Mouse (Mus musculus): ENCODE measurements around the gene March4. TPM values are rescaled to one million over a fixed set of nuclear protein-coding genes. Genes with fewer than 3 reads are reported as not detected.
A peak's percentile ranks its signal among the peaks of the same experiment; 100 is the strongest.

Gene March4
- polyA plus RNA-seq (2016; fragmentation: Nextera tagmentation; extraction: Ambion mirVana): 0.57 and 0.91 TPM in 2 replicates

GRCm38 (mm10) chr1:72536611-72537351 is at the start of gene March4:
March4 (minus strand) TSS chr1:72536930.
- Histone ChIP-seq H3K9ac (peak within 1 kb of the TSS; percentile 44), H3K4me1 (peaks cover 12% of the 10 kb centered on the region), H3K27me3 (peaks cover 49% of the 10 kb centered on the region), H3K27ac (no peak within 1 kb of the TSS), H3K4me3 (replicated peaks) (peak within 1 kb of the TSS; percentile 42), H3K4me2 (peak within 1 kb of the TSS; percentile 86), H3K9me3 (no peaks in the 10 kb centered on the region), H3K36me3 (replicated peaks) (no peaks in the 10 kb centered on the region)
- ATAC-seq (ENCODE audit: low FRiP score): peak; percentile 71
- WGBS: under 1% methylated on average over 39 of the region's 41 CpGs

DNA sequence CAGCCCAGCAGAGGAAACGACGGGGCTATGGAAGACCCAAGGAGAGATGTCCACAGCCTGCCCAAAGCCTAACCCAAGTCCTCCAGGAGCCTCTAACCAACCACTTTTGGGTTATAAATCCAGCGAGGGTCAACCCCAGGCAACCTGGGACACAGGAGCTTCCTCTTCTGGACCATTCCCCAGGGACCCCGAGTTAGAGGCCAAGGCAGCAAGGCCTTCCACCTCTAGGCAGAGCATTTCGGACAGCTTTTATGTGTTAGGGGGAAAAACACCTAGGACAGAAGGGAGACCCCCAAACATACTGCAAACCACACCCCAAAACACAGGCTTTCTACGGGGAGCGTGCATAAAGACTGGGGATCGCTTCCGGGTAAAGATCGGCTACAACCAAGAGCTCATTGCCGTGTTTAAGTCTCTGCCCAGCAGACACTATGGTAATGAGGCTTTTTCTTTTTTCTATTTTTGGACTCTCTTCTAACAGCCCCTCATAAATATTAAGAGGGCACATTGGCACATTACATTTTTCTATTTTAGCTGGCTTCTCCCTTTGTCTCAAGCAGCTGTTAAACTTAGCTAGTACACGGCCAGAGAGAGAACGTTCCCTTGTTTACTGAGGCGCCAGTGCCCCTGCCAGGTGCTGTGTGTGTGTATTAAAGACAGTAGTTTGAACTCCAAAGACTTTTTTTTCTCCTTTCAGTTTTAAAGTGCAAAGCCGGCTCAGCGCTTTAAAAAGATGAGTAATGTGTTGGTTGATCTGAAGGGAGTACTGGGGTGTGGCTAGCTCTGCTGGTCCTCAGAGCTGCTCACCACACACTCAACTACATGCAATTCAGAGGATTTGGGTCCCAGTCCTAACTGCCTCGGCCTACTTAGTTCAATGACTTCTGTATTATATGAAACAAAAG is 49.5 kb upstream of the March4 start:
- Histone ChIP-seq H3K4me3 (replicated peaks) (no peak overlapping the region), H3K27ac (no peak overlapping the region), H3K4me1 (peaks cover 17% of the 10 kb centered on the region), H3K36me3 (replicated peaks) (peaks cover 37% of the 10 kb centered on the region), H3K4me2 (no peak overlapping the region), H3K9me3 (no peaks in the 10 kb centered on the region), H3K27me3 (no peaks in the 10 kb centered on the region), H3K9ac (no peak overlapping the region)
- no peak for ATAC-seq (ENCODE audit: low FRiP score)
- WGBS: 90% methylated on average over 17 of the region's 17 CpGs

- peak overlapping the region; percentile 62 for H3K9ac ChIP-seq
- peak overlapping the region; percentile 56 for H3K4me2 ChIP-seq
- peak overlapping the region; percentile 71 for H3K4me3 ChIP-seq (replicated peaks)
- H3K9me3 ChIP-seq: no peaks in the 10 kb centered on the region
- no peak for ATAC-seq (ENCODE audit: low FRiP score)
- peaks cover 21% of the 10 kb centered on the region for H3K4me1 ChIP-seq
- peaks cover 25% of the 10 kb centered on the region for H3K36me3 ChIP-seq (replicated peaks)
- 61% methylated on average over 4 of the region's 4 CpGs for WGBS
- H3K27me3 ChIP-seq: no peaks in the 10 kb centered on the region
- H3K27ac ChIP-seq: no peak overlapping the region
Observed at GRCm38 (mm10) chr1:72583906-72584305, 47.2 kb upstream of the March4 start.

DNA sequence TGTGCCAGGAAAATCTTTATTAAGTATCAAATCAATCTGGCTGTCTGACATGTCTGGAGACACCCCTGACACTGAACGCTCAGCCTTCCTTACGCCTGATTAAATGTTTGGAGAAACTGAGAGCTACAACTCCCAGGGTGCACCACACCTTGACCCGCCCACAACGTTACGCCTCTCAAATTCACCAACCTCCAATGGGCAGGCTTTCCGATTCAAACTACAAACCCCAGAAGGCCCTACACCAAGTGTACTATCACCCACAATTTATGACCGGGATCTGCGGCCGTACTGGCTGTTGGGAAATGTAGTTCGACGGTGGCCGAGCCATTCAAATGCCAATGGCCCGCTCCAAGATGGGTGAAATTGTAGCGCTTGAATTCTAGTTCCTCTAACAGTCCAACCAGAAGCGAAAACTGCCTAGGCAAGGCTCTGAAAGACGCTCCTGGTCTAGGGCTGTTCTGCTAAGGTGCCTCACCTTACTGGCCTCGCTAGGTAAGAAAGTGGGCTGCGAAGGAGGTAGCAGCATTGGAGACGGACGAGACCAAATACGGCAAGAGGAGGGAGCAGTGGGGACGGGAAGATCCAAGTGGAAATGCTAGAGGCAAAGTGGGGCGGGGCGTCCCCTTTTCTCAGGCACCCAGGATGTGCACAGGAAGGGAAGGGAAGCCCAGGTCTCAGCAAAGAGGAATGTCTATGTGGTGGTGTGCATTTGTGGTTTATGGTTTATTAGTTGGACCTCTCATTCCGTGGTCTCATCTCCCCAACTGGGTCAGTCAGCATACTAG is 46.4 kb upstream of the March4 start, which contains the start of gene Smarcal1:
Smarcal1 (plus strand) TSS at position 305 of the 785 bp plus-strand sequence.
- Histone ChIP-seq H3K4me3 (replicated peaks) (peak within 1 kb of the TSS; percentile 71), H3K27me3 (no peaks in the 10 kb centered on the region), H3K36me3 (replicated peaks) (peaks cover 25% of the 10 kb centered on the region), H3K27ac (peak within 1 kb of the TSS; percentile 87), H3K4me2 (peak within 1 kb of the TSS; percentile 56), H3K4me1 (peaks cover 29% of the 10 kb centered on the region), H3K9me3 (no peaks in the 10 kb centered on the region), H3K9ac (peak within 1 kb of the TSS; percentile 62)
- under 1% methylated on average over 25 of the region's 25 CpGs for WGBS
- peak; percentile 99 for ATAC-seq (ENCODE audit: low FRiP score)

- Histone ChIP-seq H3K36me3 (replicated peaks) (no peaks in the 10 kb centered on the region), H3K27me3 (peaks cover 8% of the 10 kb centered on the region), H3K9me3 (no peaks in the 10 kb centered on the region), H3K4me3 (replicated peaks) (no peak overlapping the region), H3K9ac (no peak overlapping the region), H3K4me1 (peaks cover 29% of the 10 kb centered on the region), H3K4me2 (peak overlapping the region; percentile 41), H3K27ac (no peak overlapping the region)
- 23% methylated on average over 4 of the region's 4 CpGs for WGBS
- no peak for ATAC-seq (ENCODE audit: low FRiP score)
Observed at GRCm38 (mm10) chr1:72578806-72579205, 42.1 kb upstream of the March4 start.

GRCm38 (mm10) chr1:72578351-72578750 is 41.6 kb upstream of the March4 start:
- ATAC-seq (ENCODE audit: low FRiP score): no peak
- H3K9ac ChIP-seq: no peak overlapping the region
- H3K4me3 ChIP-seq (replicated peaks): no peak overlapping the region
- peaks cover 27% of the 10 kb centered on the region for H3K4me1 ChIP-seq
- H3K9me3 ChIP-seq: no peaks in the 10 kb centered on the region
- no peak overlapping the region for H3K27ac ChIP-seq
- 37% methylated on average over 15 of the region's 15 CpGs for WGBS
- peaks cover 8% of the 10 kb centered on the region for H3K27me3 ChIP-seq
- H3K36me3 ChIP-seq (replicated peaks): no peaks in the 10 kb centered on the region
- H3K4me2 ChIP-seq: peak overlapping the region; percentile 41

GRCm38 (mm10) chr1:72577481-72577922 is 40.8 kb upstream of the March4 start:
- WGBS: under 1% methylated on average over 12 of the region's 12 CpGs
- H3K27ac ChIP-seq: 0 out of 2 replicates have a peak overlapping the region, but pooled peaks have one; percentile 26
- ATAC-seq (ENCODE audit: low FRiP score): peak; percentile 13; the same call in 1 of the 2 replicates

DNA sequence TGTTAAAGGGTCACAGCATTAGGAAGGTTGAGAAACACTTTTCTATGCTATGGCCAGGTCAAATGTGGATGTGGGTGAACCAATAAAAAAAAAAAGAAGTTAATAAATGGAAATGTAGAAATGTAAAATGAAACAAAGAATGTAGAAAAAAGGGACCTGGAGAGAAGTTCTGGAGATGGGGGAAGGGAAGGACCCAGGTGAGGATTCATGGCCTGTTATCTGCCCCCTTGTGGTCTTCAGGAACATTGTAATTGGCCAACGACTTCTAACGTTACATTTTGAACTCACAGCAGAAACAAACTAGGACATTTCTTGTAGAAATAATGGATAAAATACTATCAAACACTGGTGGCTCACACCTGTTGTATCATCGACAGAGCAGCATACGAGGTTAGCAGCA is 38.4 kb upstream of the March4 start:
- no peak overlapping the region for H3K27ac ChIP-seq
- no peak overlapping the region for H3K4me3 ChIP-seq (replicated peaks)
- no peak for ATAC-seq (ENCODE audit: low FRiP score)
- no peaks in the 10 kb centered on the region for H3K9me3 ChIP-seq
- no peaks in the 10 kb centered on the region for H3K36me3 ChIP-seq (replicated peaks)
- no peak overlapping the region for H3K9ac ChIP-seq
- H3K4me1 ChIP-seq: peaks cover 23% of the 10 kb centered on the region
- 54% methylated on average over 4 of the region's 4 CpGs for WGBS
- H3K27me3 ChIP-seq: peaks cover 8% of the 10 kb centered on the region
- no peak overlapping the region for H3K4me2 ChIP-seq

More at GRCm38 (mm10) chr1:72577481-72577922, 40.8 kb upstream of the March4 start:
- H3K4me1 ChIP-seq: peaks cover 25% of the 10 kb centered on the region
- H3K4me2 ChIP-seq: peak overlapping the region; percentile 39
- 0 out of 2 replicates have a peak overlapping the region, but pooled peaks have one; percentile 21 for H3K9ac ChIP-seq
- no peaks in the 10 kb centered on the region for H3K36me3 ChIP-seq (replicated peaks)
- no peaks in the 10 kb centered on the region for H3K9me3 ChIP-seq
- peaks cover 8% of the 10 kb centered on the region for H3K27me3 ChIP-seq
- H3K4me3 ChIP-seq (replicated peaks): no peak overlapping the region; the same call in 1 of the 2 replicates

DNA sequence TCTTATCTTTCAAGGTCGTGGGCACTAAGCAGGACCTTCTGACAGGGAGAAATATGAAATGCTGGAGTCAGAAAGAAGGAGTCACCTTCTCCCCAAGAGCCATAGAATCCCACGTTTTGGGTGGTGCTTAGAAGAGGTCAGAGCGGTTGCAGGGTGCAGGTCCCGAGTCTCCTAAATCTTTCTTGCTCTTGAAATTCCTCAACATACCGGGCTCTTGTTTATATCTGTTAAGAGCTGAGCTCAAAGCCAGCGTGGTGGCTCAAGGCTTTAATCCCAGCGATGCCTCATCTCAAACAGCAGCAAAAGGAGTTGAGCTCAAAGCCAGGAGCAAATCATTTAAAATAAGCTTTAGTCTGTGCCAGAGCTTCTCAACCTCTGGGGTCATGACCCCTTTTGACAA is 37.9 kb upstream of the March4 start:
- H3K4me2 ChIP-seq: no peak overlapping the region
- no peak overlapping the region for H3K27ac ChIP-seq
- 63% methylated on average over 7 of the region's 7 CpGs for WGBS
- H3K9me3 ChIP-seq: no peaks in the 10 kb centered on the region
- H3K4me1 ChIP-seq: peaks cover 23% of the 10 kb centered on the region
- peaks cover 8% of the 10 kb centered on the region for H3K27me3 ChIP-seq
- H3K4me3 ChIP-seq (replicated peaks): no peak overlapping the region
- H3K9ac ChIP-seq: no peak overlapping the region
- ATAC-seq (ENCODE audit: low FRiP score): no peak
- H3K36me3 ChIP-seq (replicated peaks): no peaks in the 10 kb centered on the region

DNA sequence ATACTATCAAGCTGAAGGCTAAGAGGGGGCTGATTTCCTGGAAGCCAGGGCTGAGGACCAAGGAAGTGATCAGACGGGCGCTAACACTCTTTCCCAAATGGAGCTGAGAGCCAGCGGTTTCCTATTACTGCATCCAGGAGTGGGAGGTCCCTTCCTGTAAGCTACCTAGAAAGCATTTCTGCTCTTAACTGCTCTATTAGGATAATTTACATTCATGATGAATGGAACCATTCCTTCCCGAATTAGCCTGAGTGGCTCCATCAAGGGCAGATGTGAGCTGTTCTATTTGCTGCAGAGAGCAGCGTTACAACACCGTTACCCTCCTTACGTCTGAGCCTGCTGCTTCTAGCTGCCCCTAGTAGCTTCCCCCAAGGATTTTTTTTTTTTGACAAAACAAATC is 37.3 kb upstream of the March4 start:
- Histone ChIP-seq H3K36me3 (replicated peaks) (no peaks in the 10 kb centered on the region), H3K9me3 (no peaks in the 10 kb centered on the region), H3K4me3 (replicated peaks) (no peak overlapping the region), H3K9ac (no peak overlapping the region), H3K27me3 (peaks cover 8% of the 10 kb centered on the region), H3K4me1 (peaks cover 27% of the 10 kb centered on the region), H3K4me2 (no peak overlapping the region), H3K27ac (no peak overlapping the region)
- 68% methylated on average over 7 of the region's 7 CpGs for WGBS
- no peak for ATAC-seq (ENCODE audit: low FRiP score)

- H3K36me3 ChIP-seq (replicated peaks): no peaks in the 10 kb centered on the region
- no peaks in the 10 kb centered on the region for H3K27me3 ChIP-seq
- H3K27ac ChIP-seq: no peak overlapping the region
- H3K4me1 ChIP-seq: peaks cover 7% of the 10 kb centered on the region
- no peak for ATAC-seq (ENCODE audit: low FRiP score)
- H3K4me3 ChIP-seq (replicated peaks): no peak overlapping the region
- no peaks in the 10 kb centered on the region for H3K9me3 ChIP-seq
- no peak overlapping the region for H3K9ac ChIP-seq
- 93% methylated on average over 8 of the region's 8 CpGs for WGBS
- no peak overlapping the region for H3K4me2 ChIP-seq
Observed at GRCm38 (mm10) chr1:72568725-72569124, 32.0 kb upstream of the March4 start.
